Mouse (Mus musculus) cerebellum, postnatal 4 days (tissue): ENCODE data around the gene Slc27a1.

Experiments
- DNase-seq, 2 experiments: peaks; one replicate each; pipeline ENCODE4 v3.0.0; 2022; ENCODE audit warnings: low spot score in 2 of 2, mixed read lengths in 1 of 2

Slc27a1 gene

GRCm38 (mm10) chr8:71568387-71568937, at the start of gene Slc27a1:
Gene Slc27a1, plus strand, starts transcription at chr8:71568882.
- DNase-seq = peak; percentile 54 to 90

GRCm38 (mm10) chr8:71519037-71519825, 49.5 kb upstream of the Slc27a1 start:
- peak in 1 of 2 experiments; percentile 66 for DNase-seq

GRCm38 (mm10) chr8:71521634-71522033, 47.0 kb upstream of the Slc27a1 start:
- DNase-seq = peak; percentile 90 to 97

- DNase-seq = no peak
Measured at GRCm38 (mm10) chr8:71525226-71526050, 43.2 kb upstream of the Slc27a1 start, which contains the start of gene Ccdc194. Gene Ccdc194, minus strand, starts transcription at chr8:71525711.

GRCm38 (mm10) chr8:71526272-71526671, 42.4 kb upstream of the Slc27a1 start:
- no peak for DNase-seq

- DNase-seq = no peak
Measured at GRCm38 (mm10) chr8:71527162-71527870, 41.4 kb upstream of the Slc27a1 start.

GRCm38 (mm10) chr8:71528362-71529073, 40.2 kb upstream of the Slc27a1 start:
- DNase-seq = no peak

- peak in 1 of 2 experiments; percentile 21 for DNase-seq
Measured at GRCm38 (mm10) chr8:71530735-71531467, 37.8 kb upstream of the Slc27a1 start.

- no peak for DNase-seq
Measured at GRCm38 (mm10) chr8:71534263-71534810, 34.3 kb upstream of the Slc27a1 start.

- DNase-seq = no peak
Measured at GRCm38 (mm10) chr8:71535663-71536062, 33.0 kb upstream of the Slc27a1 start.

GRCm38 (mm10) chr8:71537028-71537867, 31.4 kb upstream of the Slc27a1 start, which contains the start of gene Bst2:
Gene Bst2, minus strand, starts transcription at chr8:71537456.
- DNase-seq = no peak

GRCm38 (mm10) chr8:71542632-71543343, 25.9 kb upstream of the Slc27a1 start, which contains the start of gene Mvb12a:
Gene Mvb12a, plus strand, starts transcription at chr8:71542922.
- peak; percentile 78 to 92 for DNase-seq

GRCm38 (mm10) chr8:71543755-71544154, 24.9 kb upstream of the Slc27a1 start:
- DNase-seq = no peak

- DNase-seq = no peak
Measured at GRCm38 (mm10) chr8:71545053-71545452, 23.6 kb upstream of the Slc27a1 start.

GRCm38 (mm10) chr8:71547590-71547989, 21.1 kb upstream of the Slc27a1 start:
- no peak for DNase-seq

- DNase-seq = no peak
Measured at GRCm38 (mm10) chr8:71550754-71551153, 17.9 kb upstream of the Slc27a1 start.

GRCm38 (mm10) chr8:71552770-71553169, 15.9 kb upstream of the Slc27a1 start:
- no peak for DNase-seq

- DNase-seq = no peak
Measured at GRCm38 (mm10) chr8:71554001-71554400, 14.7 kb upstream of the Slc27a1 start.
